Mouse (Mus musculus) megakaryocyte, embryonic 14.5 days (primary cell): ENCODE measurements around the gene Emc8. TPM values are rescaled to one million over a fixed set of nuclear protein-coding genes. Genes with fewer than 3 reads are reported as not detected.

ENCODE experiments used
- H3K27me3 ChIP-seq: replicated peaks from 2 replicates; pipeline ENCODE3; 2012; ENCODE audit warnings: inconsistent platforms
- H3K36me3 ChIP-seq: replicated peaks from 2 replicates; pipeline ENCODE3; 2012; ENCODE audit warnings: low read length, inconsistent platforms, mixed read lengths
- H3K4me1 ChIP-seq: 2 replicates; pipeline ENCODE4 v1.6.1; 2012; ENCODE audit warnings: inconsistent platforms
- H3K4me3 ChIP-seq: replicated peaks from 2 replicates; pipeline ENCODE3; 2012; ENCODE audit warnings: moderate library complexity, mild to moderate bottlenecking, inconsistent platforms
- H3K9me3 ChIP-seq: 2 replicates; pipeline ENCODE4 v1.6.1; 2012; ENCODE audit warnings: inconsistent platforms
- FLI1 ChIP-seq: IDR thresholded peaks from 2 replicates; pipeline ENCODE4 v1.6.1; 2012; ENCODE audit warnings: low read length, inconsistent platforms, mixed read lengths
- GATA1 ChIP-seq: IDR thresholded peaks from 3 replicates; pipeline ENCODE4 v1.6.1; 2012; ENCODE audit warnings: mixed read lengths, low read length, inconsistent platforms, borderline replicate concordance
- polyA plus RNA-seq: library from polyadenylated mRNA; stranded (reverse); fragments of >175 nt; gene quantifications from 2 replicates; pipeline ENCODE4 v1.2.3, GENCODE M21; 2012; ENCODE audit warnings: low replicate concordance; ENCODE audit not compliant: insufficient read depth

The Emc8 gene
- 61.0 and 78.8 TPM in 2 replicates for polyA plus RNA-seq

GRCm38 (mm10) chr8:120668374-120668905 is at the start of gene Emc8:
TSS of gene Emc8 (minus strand) at chr8:120668573.
- no peak for TF ChIP-seq GATA1
- TF ChIP-seq FLI1 = no peak
- Histone ChIP-seq H3K4me1 (peaks cover 77% of the 10 kb centered on the region), H3K36me3 (peaks cover 58% of the 10 kb centered on the region), H3K4me3 (peak within 1 kb of the TSS; percentile 100), H3K9me3 (no peaks in the 10 kb centered on the region), H3K27me3 (no peaks in the 10 kb centered on the region)

GRCm38 (mm10) chr8:120715996-120716680 is 47.8 kb upstream of the Emc8 start:
- Histone ChIP-seq H3K27me3 (peaks cover 6% of the 10 kb centered on the region), H3K4me3 (peak overlapping the region; percentile 80), H3K36me3 (no peaks in the 10 kb centered on the region), H3K9me3 (peaks cover 3% of the 10 kb centered on the region; the same call in 1 of the 2 replicates), H3K4me1 (peaks cover 58% of the 10 kb centered on the region)
- no peak for TF ChIP-seq FLI1
- no peak for TF ChIP-seq GATA1

DNA sequence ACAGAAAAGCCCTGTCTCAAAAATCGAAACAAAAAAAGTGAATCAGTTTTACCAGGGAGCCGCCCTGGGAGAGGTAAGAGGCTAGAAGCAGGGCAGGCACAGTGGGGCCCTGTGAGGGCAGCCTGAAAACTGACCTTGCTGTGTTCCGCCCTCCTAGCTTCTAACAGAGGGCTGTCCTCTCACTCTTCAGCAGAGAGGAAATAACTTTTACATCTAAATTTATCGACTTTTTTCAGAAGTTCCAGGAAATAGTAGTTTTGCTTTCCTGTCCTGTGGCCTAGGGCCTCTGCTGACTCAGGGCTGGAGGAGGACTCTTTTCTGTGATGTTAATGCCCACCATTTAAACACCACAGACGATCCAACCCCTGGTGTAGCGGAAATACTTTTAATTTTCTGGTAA is 46.8 kb upstream of the Emc8 start:
- Histone ChIP-seq H3K27me3 (peaks cover 3% of the 10 kb centered on the region), H3K4me3 (peak overlapping the region; percentile 69), H3K36me3 (no peaks in the 10 kb centered on the region), H3K4me1 (peaks cover 67% of the 10 kb centered on the region), H3K9me3 (no peaks in the 10 kb centered on the region)
- no peak for TF ChIP-seq GATA1
- TF ChIP-seq FLI1 = no peak

DNA sequence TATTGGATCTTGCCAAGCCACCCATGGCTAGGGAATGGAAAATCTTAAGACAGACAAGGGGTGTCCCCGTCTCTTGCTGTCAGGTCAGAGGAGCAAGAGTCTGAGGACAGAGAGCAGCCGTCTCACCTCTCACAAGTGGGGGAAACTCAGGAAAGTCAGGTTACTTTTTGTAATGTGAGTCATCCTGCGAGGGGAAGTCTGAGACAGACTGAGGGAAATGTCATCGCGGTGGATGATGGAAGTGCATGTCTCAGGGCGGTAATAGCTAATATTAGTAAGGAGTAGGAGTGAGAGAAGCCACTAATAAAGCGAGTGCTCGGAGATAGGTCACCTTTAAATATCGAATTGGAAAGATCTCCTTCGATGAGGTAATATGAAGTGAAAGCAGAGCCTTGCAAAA is 40.8 kb upstream of the Emc8 start:
- Histone ChIP-seq H3K9me3 (no peaks in the 10 kb centered on the region), H3K36me3 (no peaks in the 10 kb centered on the region), H3K4me3 (no peak overlapping the region), H3K4me1 (peaks cover 34% of the 10 kb centered on the region), H3K27me3 (peaks cover 9% of the 10 kb centered on the region)
- TF ChIP-seq GATA1 = no peak

DNA sequence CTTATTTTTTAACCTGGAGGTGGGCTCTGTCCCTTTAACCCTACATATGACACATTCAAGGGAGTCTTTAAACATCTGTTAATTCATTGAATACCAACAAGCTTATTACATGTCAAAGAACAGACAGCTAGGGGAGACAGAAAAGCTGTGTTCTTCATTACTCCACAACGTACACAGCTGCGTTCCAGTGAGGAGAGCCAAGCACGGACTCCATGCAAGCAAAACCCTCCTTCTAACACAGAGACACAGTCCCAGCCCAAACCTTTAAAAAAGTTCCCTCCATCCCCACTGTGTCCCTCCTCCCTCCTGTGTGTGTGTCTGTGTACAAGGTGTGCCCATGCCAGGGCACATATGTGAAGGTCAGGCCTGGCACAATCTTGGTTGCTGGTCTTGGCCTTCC is 37.8 kb upstream of the Emc8 start:
- no peak for TF ChIP-seq GATA1
- TF ChIP-seq FLI1 = no peak
- Histone ChIP-seq H3K36me3 (no peaks in the 10 kb centered on the region), H3K4me1 (peaks cover 47% of the 10 kb centered on the region)

GRCm38 (mm10) chr8:120705163-120705562 is 36.8 kb upstream of the Emc8 start:
- H3K4me1 ChIP-seq = peaks cover 47% of the 10 kb centered on the region
- TF ChIP-seq GATA1 (no peak), FLI1 (no peak)

More for the DNA sequence above, 37.8 kb upstream of the Emc8 start:
- no peaks in the 10 kb centered on the region for H3K9me3 ChIP-seq
- H3K4me3 ChIP-seq = no peak overlapping the region
- peaks cover 25% of the 10 kb centered on the region for H3K27me3 ChIP-seq

GRCm38 (mm10) chr8:120704203-120704602 is 35.8 kb upstream of the Emc8 start:
- Histone ChIP-seq H3K27me3 (peaks cover 35% of the 10 kb centered on the region), H3K4me1 (peaks cover 46% of the 10 kb centered on the region), H3K4me3 (no peak overlapping the region), H3K9me3 (no peaks in the 10 kb centered on the region), H3K36me3 (no peaks in the 10 kb centered on the region)
- TF ChIP-seq FLI1 (no peak), GATA1 (no peak)

More at GRCm38 (mm10) chr8:120705163-120705562, 36.8 kb upstream of the Emc8 start:
- Histone ChIP-seq H3K9me3 (no peaks in the 10 kb centered on the region), H3K36me3 (no peaks in the 10 kb centered on the region), H3K4me3 (no peak overlapping the region), H3K27me3 (peaks cover 31% of the 10 kb centered on the region)

DNA sequence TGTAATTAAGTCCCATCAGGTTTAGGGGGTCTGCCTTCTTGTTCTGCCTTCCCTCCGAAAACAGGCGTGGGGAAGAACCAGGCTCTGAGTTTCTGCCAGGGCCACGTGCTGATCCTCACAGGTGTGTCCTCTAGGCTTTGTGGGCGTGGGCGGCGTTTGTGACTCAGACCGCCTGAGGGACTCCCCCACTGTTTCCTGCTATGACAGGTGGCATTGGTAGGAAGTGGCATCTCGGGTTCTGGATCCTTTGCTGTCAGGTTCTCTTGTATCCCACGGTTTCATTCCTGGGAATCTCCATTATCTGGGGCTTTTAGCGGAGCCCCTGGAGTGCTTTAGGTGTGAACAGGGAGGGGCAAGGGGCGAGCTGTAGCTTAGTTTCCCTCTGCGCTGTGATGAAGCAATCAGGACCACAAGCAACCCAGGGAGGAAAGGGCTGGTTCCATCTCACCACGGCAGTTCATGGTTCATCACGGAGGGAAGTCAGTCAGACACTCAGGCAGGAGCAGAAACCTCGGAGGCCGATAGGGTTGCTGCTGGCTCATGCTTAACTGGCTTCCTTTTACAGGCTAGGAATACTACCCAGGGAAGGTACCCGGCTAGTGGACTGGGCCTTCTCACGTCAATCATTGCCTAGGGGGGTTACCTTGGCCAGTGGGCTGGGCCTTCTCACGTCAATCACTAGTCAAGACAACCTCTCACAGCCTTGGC is 33.5 kb upstream of the Emc8 start:
- H3K4me1 ChIP-seq = peaks cover 67% of the 10 kb centered on the region
- TF ChIP-seq FLI1 (no peak), GATA1 (no peak)
- 0 out of 2 replicates have a peak, but pooled peaks cover 6% of the 10 kb centered on the region for H3K9me3 ChIP-seq
- no peaks in the 10 kb centered on the region for H3K36me3 ChIP-seq
- peak overlapping the region; percentile 23 for H3K4me3 ChIP-seq
- H3K27me3 ChIP-seq = peaks cover 38% of the 10 kb centered on the region

GRCm38 (mm10) chr8:120700053-120700452 is 31.7 kb upstream of the Emc8 start:
- Histone ChIP-seq H3K4me3 (peak overlapping the region; percentile 57), H3K27me3 (peaks cover 49% of the 10 kb centered on the region), H3K4me1 (peaks cover 76% of the 10 kb centered on the region), H3K9me3 (0 out of 2 replicates have a peak, but pooled peaks cover 6% of the 10 kb centered on the region), H3K36me3 (no peaks in the 10 kb centered on the region)
- TF ChIP-seq FLI1 (no peak), GATA1 (no peak)

GRCm38 (mm10) chr8:120699565-120699964 is 31.2 kb upstream of the Emc8 start:
- Histone ChIP-seq H3K4me1 (peaks cover 80% of the 10 kb centered on the region), H3K9me3 (0 out of 2 replicates have a peak, but pooled peaks cover 6% of the 10 kb centered on the region)

More at GRCm38 (mm10) chr8:120699565-120699964, 31.2 kb upstream of the Emc8 start:
- Histone ChIP-seq H3K27me3 (peaks cover 49% of the 10 kb centered on the region), H3K36me3 (no peaks in the 10 kb centered on the region), H3K4me3 (peak overlapping the region; percentile 57)
- TF ChIP-seq FLI1 (no peak), GATA1 (no peak)
